Mouse (Mus musculus) cortical plate, adult 2 months (tissue): Measurements from ENCODE around the gene Mesp1. TPM values are rescaled to one million over a fixed set of nuclear protein-coding genes. Genes with fewer than 3 reads are reported as not detected.

ENCODE experiments used
- H3K27ac ChIP-seq: fragments of 200-500 bp; 2 replicates; pipeline ENCODE4 v1.5.1; 2012; ENCODE audit warnings: low read length, control low read depth, inconsistent platforms; ENCODE audit not compliant: insufficient read depth
- H3K4me1 ChIP-seq: fragments of 200-500 bp; 2 replicates; pipeline ENCODE4 v1.6.1; 2011; ENCODE audit warnings: low read length; ENCODE audit not compliant: control insufficient read depth, insufficient read depth
- H3K4me3 ChIP-seq: fragments of 200-500 bp; 2 replicates; pipeline ENCODE4 v1.5.1; 2011; ENCODE audit warnings: mild to moderate bottlenecking, low read length, control low read depth; ENCODE audit not compliant: insufficient read depth
- CTCF ChIP-seq: fragments of 200-500 bp; IDR thresholded peaks from 2 replicates; pipeline ENCODE4 v1.5.1; 2011; ENCODE audit warnings: mild to moderate bottlenecking, control low read depth, low read length; ENCODE audit not compliant: insufficient read depth; ENCODE audit errors: extremely low read depth
- POLR2A ChIP-seq: fragments of 200-500 bp; IDR thresholded peaks from 2 replicates; pipeline ENCODE4 v1.6.1; 2011; ENCODE audit warnings: mild to moderate bottlenecking, low read length, control low read depth; ENCODE audit not compliant: insufficient read depth; ENCODE audit errors: extremely low read depth
- polyA plus RNA-seq: library from polyadenylated mRNA; depleted of rRNA; stranded (reverse); fragments of >200 nt; gene quantifications from 2 replicates; pipeline ENCODE4 v1.2.3, GENCODE M21; 2012; rRNA removed

Mesp1 gene
- polyA plus RNA-seq, 1 experiment: 0.19 TPM

DNA sequence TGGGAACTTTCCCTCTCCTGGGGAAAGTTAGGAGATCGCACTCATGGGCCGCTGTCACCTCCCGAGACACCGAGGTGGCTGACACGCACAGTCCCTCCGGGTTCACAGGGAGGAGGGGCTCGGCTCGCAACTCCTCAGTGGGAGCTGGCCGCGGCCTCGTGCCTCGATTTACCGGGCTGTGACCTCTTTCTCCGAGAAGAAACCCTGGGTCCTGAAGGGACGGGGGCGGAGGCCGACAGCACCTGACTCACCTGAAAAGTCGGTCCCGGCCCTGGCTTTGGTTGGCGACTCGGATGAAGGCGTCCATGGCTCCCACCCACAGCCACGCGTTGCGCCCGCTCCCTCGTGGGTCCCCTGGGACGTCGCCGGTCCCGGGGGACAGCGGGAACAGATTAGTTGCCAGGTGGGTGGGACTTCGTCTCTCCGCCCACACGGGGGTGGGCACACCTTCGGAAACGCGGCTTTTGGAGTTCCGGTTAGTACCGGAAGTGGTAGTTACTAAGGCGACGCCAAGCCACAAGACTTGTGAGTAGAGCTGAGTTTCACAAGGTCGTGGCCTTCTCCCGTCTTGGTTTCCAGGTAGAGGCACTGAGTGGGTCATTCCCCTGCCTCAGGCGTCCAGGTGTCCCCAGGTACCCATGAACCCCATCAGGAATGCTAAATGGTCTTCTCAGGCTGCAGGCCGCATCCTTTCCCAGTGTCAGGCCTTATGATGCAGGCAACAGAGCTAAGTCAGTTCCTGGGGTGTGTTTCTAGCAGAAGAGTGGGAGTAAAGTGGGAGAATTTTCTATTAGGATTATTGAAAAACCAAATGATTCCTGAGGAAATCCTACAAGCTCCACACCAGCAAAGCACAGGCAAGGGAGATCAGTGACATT lies 50.7 kb downstream of the Mesp1 start, which contains the start of the genes Pex11a and Wdr93:
TSS of gene Pex11a (minus strand) at position 473 of the 878 bp plus-strand sequence.
TSS of gene Wdr93 (plus strand) at position 505 of the 878 bp plus-strand sequence.
- Histone ChIP-seq H3K4me1 (peaks cover 1% of the 10 kb centered on the region; the same call in 1 of the 2 replicates), H3K4me3 (peak within 1 kb of the TSS; percentile 49), H3K27ac (no peak within 1 kb of the TSS)
- TF ChIP-seq CTCF (no peak), POLR2A (0 out of 2 replicates have a peak, but pooled peaks have one; percentile 19)

- Histone ChIP-seq H3K27ac (no peak overlapping the region), H3K4me1 (peaks cover 1% of the 10 kb centered on the region; the same call in 1 of the 2 replicates), H3K4me3 (peak overlapping the region; percentile 49)
- TF ChIP-seq CTCF (no peak), POLR2A (no peak)
These were observed 51.3 kb downstream of the Mesp1 start for GRCm38 (mm10) chr7:79742277-79742658.

Other genes with a start within 250 kb of the Mesp1 start
- gene Rhcg, start 176.1 kb downstream of the Mesp1 start, polyA plus RNA-seq: 0.38 and 0.59 TPM in 2 replicates
- gene Ticrr, start 133.6 kb downstream of the Mesp1 start, polyA plus RNA-seq: 0.06 and 0.08 TPM in 2 replicates
- 1.5 TPM in 2 replicates for gene Kif7, start 78.1 kb downstream of the Mesp1 start, polyA plus RNA-seq
- 0.23 TPM in 1 of 2 replicates, not detected in the other for gene Plin1, start 60.9 kb downstream of the Mesp1 start, polyA plus RNA-seq
- gene Pex11a, start 50.7 kb downstream of the Mesp1 start, polyA plus RNA-seq: 11.4 and 12.4 TPM in 2 replicates
- gene Wdr93, start 50.6 kb downstream of the Mesp1 start, polyA plus RNA-seq: 0.15 and 0.48 TPM in 2 replicates
- gene Mesp2, start 16.9 kb upstream of the Mesp1 start, polyA plus RNA-seq: 0.91 and 0.98 TPM in 2 replicates
- 4.7 and 5.6 TPM in 2 replicates for gene Anpep, start 67.3 kb upstream of the Mesp1 start, polyA plus RNA-seq
- gene Ap3s2, start 126.9 kb upstream of the Mesp1 start, polyA plus RNA-seq: 39.2 and 42.2 TPM in 2 replicates
- gene Arpin, start 141.6 kb upstream of the Mesp1 start, polyA plus RNA-seq: 13.8 and 14.8 TPM in 2 replicates
- gene Zfp710, start 231.0 kb upstream of the Mesp1 start, polyA plus RNA-seq: 18.0 and 18.5 TPM in 2 replicates